Mouse (Mus musculus) retina, adult 2 months (tissue): ENCODE data around the gene Cryzl2.

ENCODE experiments used
- DNase-seq: peaks from one replicate; pipeline ENCODE4 v3.0.0-alpha.2; 2012; ENCODE audit warnings: low read depth, low spot score

Cryzl2 gene

DNA sequence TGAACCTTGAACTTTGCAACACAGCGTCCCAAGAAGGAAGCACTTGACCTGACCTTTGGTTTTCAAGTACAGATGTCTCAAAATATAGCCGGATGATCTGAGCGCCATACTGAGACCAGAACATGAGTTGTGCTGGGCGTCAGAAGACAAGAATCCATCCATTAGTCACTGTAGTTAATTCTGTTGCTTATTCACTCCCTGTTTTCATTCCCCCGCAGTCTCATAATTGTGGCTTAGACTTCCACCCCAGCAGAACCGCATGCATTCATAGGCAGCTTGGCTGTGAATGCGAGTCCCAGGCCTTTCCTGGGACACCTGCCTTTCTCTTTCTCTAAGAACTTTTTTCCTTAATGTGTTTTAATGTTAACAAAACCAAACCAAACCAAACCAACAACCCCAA is 14.3 kb downstream of the Cryzl2 start:
- DNase-seq = no peak

DNA sequence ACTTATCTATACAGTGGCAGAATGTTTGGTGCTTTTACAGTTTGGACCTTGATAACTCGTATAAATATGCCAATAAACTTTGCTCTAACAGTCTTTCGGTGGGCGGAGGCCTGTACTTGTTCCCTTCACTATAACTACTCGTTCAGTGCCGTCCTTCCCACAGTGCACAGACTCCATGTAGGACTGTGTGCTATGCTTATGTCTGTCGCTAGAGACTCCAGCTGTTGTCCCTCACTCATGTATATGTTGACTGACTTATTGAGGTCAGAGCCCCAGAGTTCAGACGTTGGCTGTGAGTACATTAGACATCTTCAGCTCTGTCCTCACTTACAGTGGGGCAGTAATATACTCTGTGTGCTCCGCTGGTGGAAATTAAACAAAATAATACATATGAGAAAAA is 16.5 kb downstream of the Cryzl2 start:
- no peak for DNase-seq

DNA sequence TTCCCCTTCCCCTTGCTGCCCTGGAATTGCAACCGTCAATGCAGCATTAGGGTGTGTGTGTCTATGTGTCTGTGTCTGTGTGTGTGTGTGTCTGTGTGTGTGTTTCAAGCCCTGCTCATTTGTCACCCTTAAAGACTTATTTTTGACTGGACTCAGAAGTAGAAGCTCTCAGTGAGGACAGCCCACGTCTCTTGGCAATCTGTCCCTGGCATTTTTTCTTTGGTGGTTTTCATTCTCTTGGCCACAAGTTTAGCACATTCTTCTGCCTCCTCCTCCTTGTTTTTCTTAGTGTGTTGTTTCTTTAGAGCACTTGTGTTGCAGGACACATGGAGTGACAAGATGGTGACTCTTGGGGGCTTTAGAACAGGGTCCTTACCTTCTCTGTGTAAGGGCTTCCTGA is 17.9 kb downstream of the Cryzl2 start:
- DNase-seq = no peak

DNA sequence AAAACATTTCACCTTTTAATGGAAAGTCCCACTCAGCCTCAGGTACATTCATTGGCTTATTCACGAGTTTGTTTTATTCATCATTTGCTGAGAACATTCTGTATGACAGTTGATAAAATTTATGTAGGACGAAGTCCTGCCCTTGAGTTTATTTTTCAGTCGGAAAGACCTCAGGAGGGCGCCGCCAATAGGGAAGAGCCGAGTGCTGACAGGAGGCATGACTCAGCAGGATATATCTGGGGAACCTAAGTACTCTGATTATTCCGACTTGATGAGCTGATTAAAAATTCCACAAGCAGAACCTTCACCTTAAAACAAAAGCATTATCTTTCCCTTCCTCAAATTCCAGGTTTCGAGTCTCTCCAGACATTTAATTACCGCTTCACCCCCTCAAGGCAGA is 21.7 kb downstream of the Cryzl2 start:
- DNase-seq = no peak

DNA sequence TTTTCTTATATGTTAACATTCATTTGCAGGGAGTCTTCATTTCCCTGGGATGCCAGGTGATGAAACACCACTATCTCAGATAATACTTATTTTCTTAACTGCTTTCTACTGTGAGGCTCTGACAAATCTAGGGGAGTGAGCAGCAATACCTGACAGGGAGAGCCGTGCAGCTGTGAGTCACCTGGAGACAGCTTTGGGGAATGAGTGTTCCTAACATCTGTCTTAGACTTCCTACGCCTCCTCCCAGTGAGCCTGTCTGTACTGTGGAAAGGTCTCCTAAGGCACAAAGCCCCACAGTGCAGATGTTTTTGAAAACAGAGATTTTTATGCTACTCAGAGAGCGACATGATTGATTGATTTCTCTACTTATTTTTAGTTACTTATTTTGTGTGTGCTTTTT is 22.5 kb downstream of the Cryzl2 start:
- no peak for DNase-seq

DNA sequence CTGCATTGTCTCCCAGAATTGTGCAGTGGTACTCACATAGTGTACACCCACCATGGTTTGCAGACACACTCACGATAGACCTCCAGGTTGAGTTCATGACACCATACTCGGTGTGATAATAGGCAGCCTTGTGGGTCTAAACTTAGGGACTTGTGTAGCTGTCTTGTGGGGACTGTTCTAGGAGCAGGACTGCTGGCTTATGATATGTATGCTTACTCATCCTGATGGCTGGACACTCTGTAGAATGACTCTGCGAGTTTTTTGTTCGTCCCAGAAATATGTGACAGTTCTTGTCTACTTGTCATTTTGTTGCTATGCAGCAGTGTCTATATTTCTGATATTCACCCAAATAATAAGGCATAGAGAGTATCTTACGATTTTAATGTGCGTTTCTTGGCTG is 23.3 kb downstream of the Cryzl2 start:
- DNase-seq = no peak

DNA sequence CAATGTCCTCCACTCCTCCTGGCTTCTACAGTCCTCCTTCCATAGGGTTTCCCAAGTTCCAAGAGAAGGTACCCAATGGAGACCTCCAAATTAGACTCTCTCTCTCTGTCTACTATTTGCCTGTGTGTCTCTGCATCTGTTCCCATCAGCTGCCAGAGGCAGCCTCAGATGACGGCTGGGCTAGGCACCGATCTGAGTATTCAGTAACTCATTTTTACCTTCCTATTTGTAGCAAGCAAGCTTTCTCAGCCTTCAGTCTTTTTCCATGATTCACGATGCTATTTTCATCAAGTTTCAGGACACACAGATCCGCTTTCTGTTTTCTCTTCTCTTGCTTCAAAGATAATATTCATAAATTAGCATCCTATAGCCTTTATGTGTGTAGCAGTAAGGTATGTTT is 25.8 kb downstream of the Cryzl2 start:
- no peak for DNase-seq

DNA sequence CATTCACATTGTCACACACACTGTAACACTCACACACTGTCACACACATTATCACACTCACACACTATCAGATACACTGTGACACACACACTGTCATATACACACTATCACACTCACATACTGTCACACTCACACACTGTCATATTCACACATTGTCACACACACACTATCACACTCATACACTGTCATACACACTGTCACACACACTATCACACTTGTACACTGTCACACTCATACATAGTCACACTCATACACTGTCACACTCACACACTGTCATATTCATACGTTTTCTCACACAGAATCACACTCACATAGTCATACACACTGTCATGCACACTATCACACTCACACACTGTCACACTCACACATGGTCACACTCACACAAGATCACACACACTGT is 42.3 kb downstream of the Cryzl2 start:
- DNase-seq = no peak

DNA sequence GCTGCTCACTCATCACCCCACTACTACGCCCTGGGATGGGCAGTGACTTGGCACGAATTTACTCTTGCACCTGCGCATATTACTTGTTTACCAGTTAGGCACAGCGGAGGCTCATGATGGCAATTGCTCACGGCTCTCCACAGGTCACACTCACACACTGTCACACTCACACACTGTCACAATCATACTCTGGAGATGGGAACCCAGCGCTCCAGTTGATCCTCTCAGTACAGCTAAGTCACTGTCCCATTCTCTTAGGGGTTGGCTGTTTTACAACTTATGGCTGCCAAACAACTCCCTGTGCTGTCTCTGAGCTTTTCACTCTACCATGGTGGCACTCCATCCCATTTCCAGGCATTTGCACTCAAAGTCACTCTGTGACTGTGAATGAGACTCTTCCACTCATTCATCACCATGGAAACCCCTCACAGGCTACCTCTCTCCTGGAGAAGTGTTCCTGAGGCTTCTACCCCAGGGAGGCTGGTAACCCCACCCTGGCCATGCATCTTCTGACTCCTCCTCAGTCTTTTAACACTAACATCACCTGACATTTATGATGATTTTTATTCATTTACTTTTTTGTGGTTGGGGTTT is 43.1 kb downstream of the Cryzl2 start:
- DNase-seq = no peak

DNA sequence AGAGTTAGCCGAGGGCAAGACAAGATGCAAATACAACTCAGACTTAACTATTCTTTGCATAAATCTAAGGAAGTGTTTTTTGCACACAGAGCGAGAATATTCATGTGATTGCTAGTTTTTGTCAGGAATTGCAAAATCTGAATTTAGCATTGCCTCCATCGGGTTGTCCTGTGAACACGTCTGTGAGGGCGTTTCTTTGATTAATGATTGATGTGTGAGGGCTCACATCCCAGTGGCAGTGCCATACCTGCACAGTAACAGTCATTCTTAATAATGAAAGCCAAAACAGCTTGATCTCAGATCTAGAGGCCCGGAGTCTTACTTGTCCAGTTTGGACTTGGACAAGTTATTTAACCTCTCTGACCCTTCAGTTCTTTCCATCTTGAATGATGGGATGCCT is 44.7 kb downstream of the Cryzl2 start:
- DNase-seq = no peak

DNA sequence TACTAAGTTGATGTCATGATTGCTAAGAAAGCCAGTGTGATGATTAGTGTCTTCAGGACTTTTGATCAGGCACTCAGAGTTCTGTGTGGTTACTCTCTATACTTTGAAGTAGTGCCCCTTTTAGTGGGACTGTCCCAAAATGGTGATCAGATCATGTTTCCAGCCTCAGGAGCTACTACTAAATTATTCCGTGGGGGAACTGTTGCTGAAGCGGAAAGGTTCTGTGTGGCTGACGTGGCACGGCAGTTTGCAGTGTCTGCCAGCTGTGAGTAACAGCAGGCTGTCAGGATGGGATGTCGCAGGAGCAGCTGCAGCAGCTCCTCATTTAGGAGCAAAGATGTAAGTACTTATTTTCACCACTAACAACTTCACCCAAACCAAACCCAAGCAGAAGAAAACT is 48.1 kb downstream of the Cryzl2 start, which contains the start of gene Sec16b:
Gene Sec16b (plus strand): TSS at position 207 of the 400 bp plus-strand sequence.
- DNase-seq = no peak

DNA sequence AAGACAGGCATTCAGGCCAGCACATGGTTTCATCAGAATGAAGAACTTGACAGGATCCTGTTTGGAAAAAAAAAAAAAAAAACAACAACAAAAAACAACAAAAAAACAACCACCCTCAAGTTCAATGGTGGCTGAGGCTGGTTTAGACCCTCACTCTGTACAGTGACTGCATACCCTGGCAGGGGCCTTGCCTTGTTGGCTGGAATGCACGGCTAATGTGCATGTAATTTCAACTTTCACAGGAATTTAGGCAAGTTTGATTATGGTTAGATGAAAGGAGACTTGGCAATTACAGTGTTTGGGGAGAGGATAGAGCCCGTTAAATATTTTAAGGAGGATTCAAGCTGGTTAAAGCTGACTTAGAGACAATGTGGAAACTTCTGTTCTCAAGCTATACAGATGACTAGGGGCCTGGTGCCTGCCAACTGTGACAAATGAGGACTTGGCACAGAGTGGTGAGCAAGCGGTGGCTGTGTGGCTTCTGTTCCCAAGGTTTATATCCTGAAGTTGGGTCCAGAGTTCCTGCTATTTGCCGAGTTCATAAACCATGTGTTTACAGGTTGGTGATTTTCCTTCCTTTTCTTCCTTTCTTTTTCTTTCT is 48.7 kb downstream of the Cryzl2 start:
- DNase-seq = no peak

DNA sequence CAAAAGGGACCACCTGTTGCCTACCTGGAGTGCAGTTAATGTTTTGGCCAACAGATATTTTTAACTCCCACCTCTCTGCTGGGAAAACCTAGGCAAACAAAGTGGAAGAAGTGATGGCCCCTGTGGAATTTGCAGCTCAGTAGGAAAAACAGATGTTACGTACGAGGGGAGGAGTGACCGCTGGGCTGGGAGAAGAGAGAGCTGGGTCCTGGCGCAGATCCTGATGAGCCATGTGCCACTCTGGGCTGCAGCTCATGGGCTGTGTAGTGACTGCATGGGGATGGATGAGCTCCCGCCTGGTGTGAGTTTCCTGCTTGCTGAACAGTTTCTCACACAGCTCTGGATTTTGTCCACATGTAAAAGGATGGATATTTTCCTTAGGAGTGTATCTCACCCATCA is 49.4 kb downstream of the Cryzl2 start:
- DNase-seq = no peak

DNA sequence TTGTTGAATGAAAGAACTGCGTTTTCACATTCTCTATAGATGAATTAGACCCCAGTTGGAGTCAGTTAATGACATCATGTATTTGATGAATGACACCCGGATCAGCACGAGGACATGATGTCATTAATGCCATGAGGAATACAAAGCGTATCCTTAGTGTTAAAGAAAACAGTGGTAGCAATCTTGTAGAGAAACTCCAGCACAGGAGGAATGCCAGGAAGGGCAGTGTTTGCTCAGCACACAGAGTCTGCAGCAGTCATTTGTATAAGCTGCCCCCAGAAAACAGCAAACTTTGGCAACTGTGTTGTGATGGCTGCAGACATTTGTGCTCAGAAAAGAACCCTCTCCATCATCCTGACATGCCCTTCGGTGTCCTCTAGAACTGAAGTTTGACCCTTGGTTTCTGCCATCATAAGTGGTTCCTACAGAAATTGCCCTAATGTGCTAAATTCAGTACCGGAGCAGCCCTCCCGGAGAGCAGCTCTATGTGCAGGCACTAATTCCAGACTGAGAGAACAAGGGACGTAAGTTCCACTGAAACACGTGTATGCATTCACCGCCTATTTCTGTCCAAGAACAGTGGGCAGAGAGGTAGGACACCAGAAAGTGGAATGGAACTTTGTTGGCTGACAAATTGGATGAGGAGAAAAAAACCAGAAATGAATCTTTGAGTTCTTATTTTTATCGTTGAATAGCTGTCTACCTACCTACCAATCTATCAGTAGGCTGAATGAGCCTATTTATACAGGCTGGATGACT is 54.5 kb downstream of the Cryzl2 start:
- DNase-seq = no peak

DNA sequence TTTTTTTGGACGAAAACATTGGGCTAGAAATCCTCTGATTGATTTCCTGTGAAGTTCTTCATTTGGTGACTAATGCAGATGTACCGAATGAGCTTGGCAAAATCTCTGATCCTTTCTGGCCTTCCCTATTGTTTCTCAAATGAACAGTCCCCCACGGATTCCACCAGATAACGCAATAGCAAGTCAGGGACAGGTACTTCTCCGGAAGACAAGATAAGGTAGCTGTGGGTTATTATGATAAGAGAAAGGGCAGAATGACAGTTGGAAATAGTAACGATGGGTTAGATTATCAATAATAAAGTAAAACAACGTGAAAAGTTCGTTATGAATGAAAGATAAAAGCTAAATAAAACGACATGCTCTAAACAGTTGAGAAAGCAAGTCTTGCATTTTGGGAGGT is 55.2 kb downstream of the Cryzl2 start:
- DNase-seq = no peak

DNA sequence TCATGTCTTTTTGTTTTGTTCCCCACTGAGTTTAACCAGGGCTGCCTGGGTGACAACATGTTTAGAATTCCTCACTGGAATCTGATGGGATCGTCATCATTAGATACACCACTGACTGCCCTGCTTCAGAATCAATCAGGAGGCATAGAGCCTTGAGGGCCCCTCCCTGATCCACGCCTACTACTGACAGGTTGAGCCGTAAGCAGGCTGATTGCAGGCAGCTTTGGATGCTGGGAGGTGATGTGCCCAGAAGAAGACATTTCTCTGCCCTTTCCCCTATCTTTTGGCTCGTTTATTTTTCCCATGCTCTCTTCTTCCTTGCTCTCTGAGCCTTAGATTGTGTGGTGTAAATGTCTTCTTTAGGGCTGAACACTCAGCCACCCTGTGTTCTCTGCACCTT is 55.9 kb downstream of the Cryzl2 start:
- no peak for DNase-seq

DNA sequence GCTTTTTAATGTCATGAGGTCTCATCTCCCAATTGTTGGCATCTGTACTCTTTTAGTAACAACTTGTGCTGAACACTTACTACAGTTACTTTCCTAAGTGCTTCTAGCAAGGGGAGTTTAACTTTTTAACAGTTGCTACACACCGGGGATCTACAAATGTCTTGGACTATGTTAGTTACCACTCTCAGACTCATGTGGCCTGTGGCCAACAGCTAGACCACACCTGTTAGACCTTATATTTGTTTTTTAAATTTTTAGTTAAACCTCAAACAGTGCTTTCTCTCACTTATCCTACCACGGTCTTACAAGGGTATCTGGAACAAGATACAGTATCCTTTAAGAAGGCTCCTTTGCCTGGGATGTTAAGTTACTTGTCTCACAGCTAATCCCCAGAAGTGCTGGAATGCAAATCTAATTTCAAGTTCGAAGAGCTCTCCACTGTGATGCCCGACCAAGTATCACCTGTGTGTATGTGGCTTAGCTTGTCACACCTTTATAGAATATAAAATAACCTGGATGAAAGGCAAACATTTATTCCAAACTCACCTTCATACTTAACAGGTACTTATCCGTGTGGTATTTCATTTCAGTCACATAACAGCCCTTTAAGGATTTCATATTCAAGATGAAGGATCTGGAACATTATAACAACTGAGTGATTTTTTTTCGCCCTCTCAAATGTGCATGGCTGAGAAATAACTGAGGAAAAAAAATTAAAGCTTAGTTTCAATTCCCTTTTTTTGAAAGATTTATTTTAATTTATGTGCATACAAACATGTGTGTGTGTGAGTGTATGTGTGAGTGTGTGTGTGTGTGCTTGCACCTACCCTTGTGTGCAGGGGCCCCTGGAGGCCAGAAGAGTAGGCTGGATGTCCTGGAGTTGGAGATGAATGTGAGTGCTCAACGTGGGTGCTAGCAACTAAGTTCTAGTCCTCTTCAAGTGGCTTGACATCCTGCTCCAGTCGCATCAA is 58.7 kb downstream of the Cryzl2 start:
- DNase-seq = no peak

DNA sequence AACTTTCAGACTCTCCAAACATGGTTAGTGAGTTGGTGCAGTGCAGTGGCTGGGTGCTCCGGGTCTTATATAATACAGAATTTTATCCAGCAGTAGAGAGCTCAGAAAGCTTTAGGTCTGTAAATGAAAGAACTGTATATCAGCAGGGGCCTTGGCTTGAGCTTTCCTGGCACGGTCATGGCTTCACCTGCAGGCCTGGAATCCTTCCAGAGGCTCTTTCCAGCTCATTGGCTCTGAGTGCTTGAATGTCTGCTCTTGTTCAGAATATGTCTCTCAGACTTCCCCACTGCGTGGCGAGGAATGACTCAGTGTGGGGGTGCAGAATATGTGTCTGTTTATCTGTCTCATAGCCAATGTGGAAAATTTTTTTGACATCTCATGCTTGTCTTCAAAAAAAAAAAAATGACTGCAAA is 59.7 kb downstream of the Cryzl2 start:
- DNase-seq = no peak

DNA sequence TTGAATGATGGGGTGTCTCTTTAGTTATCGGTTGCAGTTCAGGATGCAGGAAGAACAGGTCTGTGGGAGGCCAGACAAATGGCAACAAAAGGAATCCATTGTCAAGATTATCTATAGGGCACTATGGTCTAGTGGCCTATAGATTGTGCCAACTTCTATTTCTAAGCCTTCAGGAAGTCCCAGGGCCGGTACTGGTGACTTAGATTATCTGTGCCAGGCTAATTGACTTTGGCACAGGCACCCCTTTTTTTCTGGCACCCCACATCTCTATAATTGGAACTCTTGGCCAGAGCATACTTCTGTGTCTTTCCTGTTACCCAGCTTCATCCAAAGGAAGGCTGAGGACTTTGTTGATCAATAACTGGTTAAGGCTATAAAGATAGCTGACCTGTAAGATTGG is 61.0 kb downstream of the Cryzl2 start:
- no peak for DNase-seq

DNA sequence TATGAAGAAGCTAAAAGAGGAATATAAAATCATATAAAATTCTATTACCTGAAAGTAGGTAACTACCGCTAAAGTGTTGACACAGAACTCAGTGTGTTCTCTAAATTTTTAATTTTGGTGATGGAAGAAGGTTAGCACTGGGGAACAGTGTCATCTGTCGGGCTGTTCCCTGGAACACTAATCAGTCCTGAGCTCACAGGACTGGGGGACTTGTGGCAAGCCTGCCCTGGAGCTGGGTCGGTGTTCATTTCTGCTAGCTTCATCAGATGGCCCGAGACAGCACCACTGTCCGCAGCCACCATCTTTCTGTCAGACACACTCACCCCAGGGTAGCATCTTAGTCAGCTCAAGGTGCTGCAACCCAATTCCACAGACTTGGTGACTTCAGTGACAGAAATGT is 63.9 kb downstream of the Cryzl2 start:
- no peak for DNase-seq

DNA sequence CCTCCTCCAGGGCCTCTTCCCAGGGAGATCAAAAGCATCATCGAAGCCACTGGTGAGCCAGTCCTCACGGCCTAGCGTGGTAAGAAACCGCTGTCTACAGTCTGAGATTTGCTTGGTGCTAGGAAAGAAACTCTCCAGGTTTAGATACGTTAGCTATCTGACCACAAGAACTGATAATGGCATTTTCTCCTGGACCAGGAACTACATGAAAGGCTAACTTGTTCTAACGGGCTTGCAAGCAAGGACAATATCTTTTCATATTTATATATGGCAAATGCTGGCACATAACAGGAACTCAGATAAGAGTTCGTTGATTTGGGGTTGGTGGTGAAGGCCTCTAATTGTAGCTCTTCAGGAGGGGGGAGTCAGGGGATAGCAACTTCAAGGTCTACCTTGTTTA is 66.4 kb downstream of the Cryzl2 start:
- no peak for DNase-seq
